Mouse (Mus musculus) heart, adult 2 months (tissue): ENCODE data around the gene Trim67.

ENCODE experiments used
- CTCF ChIP-seq: fragments of 200-600 bp; IDR thresholded peaks from 2 replicates; pipeline ENCODE4 v1.8.1; 2022; ENCODE audit warnings: antibody characterized with exemption, mild to moderate bottlenecking, moderate library complexity
- POLR2A ChIP-seq: fragments of 200-500 bp; IDR thresholded peaks from 2 replicates; pipeline ENCODE4 v1.6.1; 2011; ENCODE audit warnings: mild to moderate bottlenecking, low read depth, low read length, control low read depth; ENCODE audit not compliant: insufficient read depth

DNA sequence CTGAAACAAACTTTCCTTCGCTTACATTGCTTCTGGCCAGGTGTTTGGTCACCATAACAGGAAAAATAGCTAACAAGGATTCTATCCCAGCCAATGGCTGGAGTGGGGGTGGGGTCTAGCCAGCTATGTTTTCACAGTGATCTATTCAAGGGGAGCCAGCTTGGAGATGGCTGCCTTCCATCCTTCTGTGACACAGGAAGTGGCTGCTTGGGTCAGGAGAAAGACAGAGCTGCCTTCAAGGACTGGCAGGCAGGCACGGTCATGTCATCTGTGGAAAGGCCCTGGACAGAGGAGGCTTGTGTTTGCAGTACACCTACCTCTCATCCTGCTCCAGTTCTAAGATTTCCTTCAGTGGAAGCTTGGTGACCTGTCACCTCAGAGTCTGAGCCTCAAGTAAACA is 20.5 kb upstream of the Trim67 start:
- no peak for TF ChIP-seq CTCF
- TF ChIP-seq POLR2A: no peak
